Mouse (Mus musculus) hindbrain, embryonic 16.5 days (tissue): ENCODE results near the gene Cntrl. TPM values are rescaled to one million over a fixed set of nuclear protein-coding genes. Genes with fewer than 3 reads are reported as not detected.

Experiments
- ATAC-seq: fragments of 200-750 bp; cut with Nextera tagmentation; 2 replicates; pipeline ENCODE4 v1.8.0; 2017; ENCODE audit warnings: moderate TSS enrichment, moderate library complexity
- H3K27ac ChIP-seq: fragments of 300-500 bp; sonication (generic); 2 replicates; pipeline ENCODE4 v1.5.1; 2014; ENCODE audit warnings: low read depth, mild to moderate bottlenecking, control low read depth, low read length, moderate library complexity
- H3K27me3 ChIP-seq: fragments of 300-500 bp; sonication (generic); replicated peaks from 2 replicates; pipeline ENCODE4 v1.6.1; 2014; ENCODE audit warnings: low read length; ENCODE audit not compliant: control insufficient read depth, insufficient read depth
- H3K36me3 ChIP-seq: fragments of 300-500 bp; sonication (generic); 2 replicates; pipeline ENCODE4 v1.6.1; 2014; ENCODE audit warnings: mild to moderate bottlenecking, low read length, moderate library complexity, mixed read lengths; ENCODE audit not compliant: control insufficient read depth, insufficient read depth
- H3K4me1 ChIP-seq: fragments of 300-500 bp; sonication (generic); 2 replicates; pipeline ENCODE4 v1.6.1; 2014; ENCODE audit warnings: low read depth, low read length; ENCODE audit not compliant: control insufficient read depth, insufficient read depth
- H3K4me2 ChIP-seq: fragments of 300-500 bp; sonication (generic); 2 replicates; pipeline ENCODE4 v1.6.1; 2014; ENCODE audit warnings: mild to moderate bottlenecking, low read length, control low read depth, moderate library complexity
- H3K4me3 ChIP-seq: fragments of 300-500 bp; sonication (generic); 2 replicates; pipeline ENCODE4 v1.5.1; 2014; ENCODE audit warnings: mild to moderate bottlenecking, low read length, control low read depth, moderate library complexity
- H3K9ac ChIP-seq: fragments of 300-500 bp; sonication (generic); 2 replicates; pipeline ENCODE4 v1.6.1; 2014; ENCODE audit warnings: low read depth, mild to moderate bottlenecking, control low read depth, low read length, moderate library complexity
- H3K9me3 ChIP-seq: fragments of 300-500 bp; sonication (generic); 2 replicates; pipeline ENCODE4 v1.6.1; 2014; ENCODE audit warnings: mild to moderate bottlenecking, low read length, moderate library complexity; ENCODE audit not compliant: control insufficient read depth
- WGBS: fragments of 180-500 bp; shearing (Covaris S2); extraction: QIAGEN DNeasy Blood & Tissue Kit; methylation state at CpG from one replicate; pipeline ENCODE4 v1.1.7; 2014; 5-methylcytosine and 5-hydroxymethylcytosine counted together
- polyA plus RNA-seq: library from polyadenylated mRNA; unstranded; fragments of >200 nt; fragmentation: Nextera tagmentation; extraction: Ambion mirVana; gene quantifications from 2 replicates; pipeline ENCODE4 v1.2.1, GENCODE M21; 2015

Cntrl gene
- polyA plus RNA-seq, 1 experiment from 2014 or later = 8.9 TPM

GRCm38 (mm10) chr2:35161846-35162488 lies 52.7 kb downstream of the Cntrl start:
- Histone ChIP-seq H3K9ac (no peak overlapping the region), H3K9me3 (no peaks in the 10 kb centered on the region), H3K27me3 (no peaks in the 10 kb centered on the region), H3K4me2 (no peak overlapping the region), H3K36me3 (peaks cover 24% of the 10 kb centered on the region), H3K4me3 (no peak overlapping the region), H3K4me1 (no peaks in the 10 kb centered on the region), H3K27ac (no peak overlapping the region)
- WGBS = 84% methylated on average over 4 of the region's 4 CpGs
- ATAC-seq = no peak

GRCm38 (mm10) chr2:35163396-35163795 lies 54.1 kb downstream of the Cntrl start:
- Histone ChIP-seq H3K4me1 (no peaks in the 10 kb centered on the region), H3K9ac (no peak overlapping the region), H3K27ac (no peak overlapping the region), H3K9me3 (no peaks in the 10 kb centered on the region), H3K4me2 (no peak overlapping the region), H3K4me3 (no peak overlapping the region), H3K27me3 (no peaks in the 10 kb centered on the region), H3K36me3 (peaks cover 25% of the 10 kb centered on the region)
- no peak for ATAC-seq
- WGBS = 91% methylated on average over 5 of the region's 5 CpGs

- H3K36me3 ChIP-seq = peaks cover 25% of the 10 kb centered on the region
- H3K27me3 ChIP-seq = no peaks in the 10 kb centered on the region
- H3K4me1 ChIP-seq = no peaks in the 10 kb centered on the region
- no peak for ATAC-seq
- no peaks in the 10 kb centered on the region for H3K9me3 ChIP-seq
- H3K4me3 ChIP-seq = no peak overlapping the region
- no peak overlapping the region for H3K4me2 ChIP-seq
- no peak overlapping the region for H3K9ac ChIP-seq
- 94% methylated on average over 13 of the region's 13 CpGs for WGBS
- H3K27ac ChIP-seq = no peak overlapping the region
Measured at GRCm38 (mm10) chr2:35165416-35165815, 56.1 kb downstream of the Cntrl start.

- no peaks in the 10 kb centered on the region for H3K4me1 ChIP-seq
- ATAC-seq = no peak
- H3K4me2 ChIP-seq = no peak overlapping the region
- H3K9ac ChIP-seq = no peak overlapping the region
- H3K36me3 ChIP-seq = peaks cover 30% of the 10 kb centered on the region
- WGBS = 92% methylated on average over 5 of the region's 5 CpGs
- no peak overlapping the region for H3K27ac ChIP-seq
- no peak overlapping the region for H3K4me3 ChIP-seq
- H3K27me3 ChIP-seq = no peaks in the 10 kb centered on the region
- no peaks in the 10 kb centered on the region for H3K9me3 ChIP-seq
Measured at GRCm38 (mm10) chr2:35166816-35167215, 57.5 kb downstream of the Cntrl start.

- no peak overlapping the region for H3K27ac ChIP-seq
- H3K9me3 ChIP-seq = no peaks in the 10 kb centered on the region
- H3K4me1 ChIP-seq = no peaks in the 10 kb centered on the region
- no peak overlapping the region for H3K9ac ChIP-seq
- H3K4me2 ChIP-seq = no peak overlapping the region
- no peak for ATAC-seq
- no peaks in the 10 kb centered on the region for H3K27me3 ChIP-seq
- 93% methylated on average over 2 of the region's 2 CpGs for WGBS
- no peak overlapping the region for H3K4me3 ChIP-seq
- H3K36me3 ChIP-seq = peaks cover 34% of the 10 kb centered on the region
Measured at GRCm38 (mm10) chr2:35169452-35169851, 60.2 kb downstream of the Cntrl start.

GRCm38 (mm10) chr2:35171341-35171861 lies 62.1 kb downstream of the Cntrl start:
- Histone ChIP-seq H3K4me3 (no peak overlapping the region), H3K36me3 (peaks cover 24% of the 10 kb centered on the region), H3K9me3 (no peaks in the 10 kb centered on the region), H3K27me3 (no peaks in the 10 kb centered on the region), H3K4me1 (no peaks in the 10 kb centered on the region), H3K27ac (0 out of 2 replicates have a peak overlapping the region, but pooled peaks have one; percentile 24), H3K9ac (no peak overlapping the region), H3K4me2 (no peak overlapping the region)
- ATAC-seq = no peak
- WGBS = 92% methylated on average over 10 of the region's 10 CpGs

- 92% methylated on average over 4 of the region's 4 CpGs for WGBS
- Histone ChIP-seq H3K36me3 (peaks cover 21% of the 10 kb centered on the region), H3K9me3 (no peaks in the 10 kb centered on the region), H3K4me3 (no peak overlapping the region), H3K27ac (no peak overlapping the region), H3K9ac (no peak overlapping the region), H3K27me3 (no peaks in the 10 kb centered on the region), H3K4me2 (no peak overlapping the region), H3K4me1 (no peaks in the 10 kb centered on the region)
- ATAC-seq = 0 out of 2 replicates have a peak, but pooled peaks have one; percentile 24
Measured at GRCm38 (mm10) chr2:35172246-35172645, 63.0 kb downstream of the Cntrl start.

GRCm38 (mm10) chr2:35173666-35174065 lies 64.4 kb downstream of the Cntrl start:
- H3K36me3 ChIP-seq = peaks cover 20% of the 10 kb centered on the region
- H3K27me3 ChIP-seq = no peaks in the 10 kb centered on the region
- no peaks in the 10 kb centered on the region for H3K4me1 ChIP-seq
- no peak overlapping the region for H3K4me3 ChIP-seq
- 96% methylated on average over 5 of the region's 5 CpGs for WGBS
- H3K9ac ChIP-seq = no peak overlapping the region
- no peak for ATAC-seq
- H3K9me3 ChIP-seq = no peaks in the 10 kb centered on the region
- H3K4me2 ChIP-seq = no peak overlapping the region
- H3K27ac ChIP-seq = no peak overlapping the region

GRCm38 (mm10) chr2:35174100-35174499 lies 64.8 kb downstream of the Cntrl start:
- no peaks in the 10 kb centered on the region for H3K4me1 ChIP-seq
- 49% methylated on average over 5 of the region's 5 CpGs for WGBS
- no peak overlapping the region for H3K27ac ChIP-seq
- H3K27me3 ChIP-seq = no peaks in the 10 kb centered on the region
- no peak overlapping the region for H3K4me3 ChIP-seq
- no peak for ATAC-seq
- H3K9me3 ChIP-seq = no peaks in the 10 kb centered on the region
- no peak overlapping the region for H3K9ac ChIP-seq
- peaks cover 20% of the 10 kb centered on the region for H3K36me3 ChIP-seq
- H3K4me2 ChIP-seq = no peak overlapping the region
